Mouse (Mus musculus): ENCODE results near the gene Parp8.

- no peak for TF ChIP-seq EP300 (IDR thresholded peaks at IDR 0.05; ENCODE audit: insufficient read depth, low read depth, low read length)
- no peak for TF ChIP-seq CTCF (IDR thresholded peaks at IDR 0.05)
Observed at GRCm38 (mm10) chr13:116811456-116811855, 213.9 kb downstream of the Parp8 start.

Data from heart, adult 2 months (tissue).